Mouse (Mus musculus) kidney, postnatal 0 days (tissue): ENCODE data around the gene Rpa1. TPM values are rescaled to one million over a fixed set of nuclear protein-coding genes. Genes with fewer than 3 reads are reported as not detected.

ENCODE experiments used
- ATAC-seq: fragments of 200-750 bp; cut with Nextera tagmentation; replicated peaks from 2 replicates; pipeline ENCODE4 v1.8.0; 2017; ENCODE audit warnings: low read depth, moderate number of reproducible peaks, moderate TSS enrichment, moderate library complexity; ENCODE audit not compliant: low FRiP score
- DNase-seq: peaks from one replicate; pipeline ENCODE4 v3.0.0-alpha.2; 2016; ENCODE audit warnings: low spot score
- H3K27ac ChIP-seq: fragments of 300-500 bp; sonication (generic); 2 replicates; pipeline ENCODE4 v1.5.1; 2014; ENCODE audit warnings: mild to moderate bottlenecking
- H3K27me3 ChIP-seq: fragments of 300-500 bp; sonication (generic); 2 replicates; pipeline ENCODE4 v1.6.1; 2014; ENCODE audit warnings: low read length, mixed read lengths; ENCODE audit not compliant: insufficient read depth
- H3K36me3 ChIP-seq: fragments of 300-500 bp; sonication (generic); 2 replicates; pipeline ENCODE4 v1.6.1; 2014; ENCODE audit warnings: low read length, mixed read lengths; ENCODE audit not compliant: insufficient read depth
- H3K4me1 ChIP-seq: fragments of 300-500 bp; sonication (generic); replicated peaks from 2 replicates; pipeline ENCODE4 v1.6.1; 2014; ENCODE audit warnings: antibody characterized with exemption, low read length, mixed read lengths; ENCODE audit not compliant: insufficient read depth
- H3K4me2 ChIP-seq: fragments of 300-500 bp; sonication (generic); 2 replicates; pipeline ENCODE4 v1.6.1; 2014; ENCODE audit warnings: mild to moderate bottlenecking, low read length, moderate library complexity, mixed read lengths
- H3K4me3 ChIP-seq: fragments of 300-500 bp; sonication (generic); replicated peaks from 2 replicates; pipeline ENCODE4 v1.5.1; 2014; ENCODE audit warnings: low read depth, low read length
- H3K9ac ChIP-seq: fragments of 300-500 bp; sonication (generic); 2 replicates; pipeline ENCODE4 v1.6.1; 2014; ENCODE audit warnings: low read depth, low read length
- H3K9me3 ChIP-seq: fragments of 300-500 bp; sonication (generic); replicated peaks from 2 replicates; pipeline ENCODE4 v1.6.1; 2016; ENCODE audit warnings: low read length, inconsistent platforms, mixed read lengths
- CTCF ChIP-seq: IDR thresholded peaks from 2 replicates; pipeline ENCODE4 v1.5.1; 2016; ENCODE audit warnings: antibody characterized with exemption, low read depth, mild to moderate bottlenecking, moderate library complexity
- WGBS: fragments of 180-500 bp; shearing (Covaris S2); extraction: QIAGEN DNeasy Blood & Tissue Kit; methylation state at CpG from one replicate; pipeline ENCODE4 v1.1.7; 2014; 5-methylcytosine and 5-hydroxymethylcytosine counted together
- microRNA-seq: library from miRNA; unstranded; fragments of <30 nt; microRNA quantifications from one replicate; pipeline ENCODE4, GENCODE M21; 2016
- polyA plus RNA-seq: library from polyadenylated mRNA; unstranded; fragments of >200 nt; fragmentation: Nextera tagmentation; extraction: Ambion mirVana; gene quantifications from 2 replicates; pipeline ENCODE4 v1.2.1, GENCODE M21; 2015

Gene Rpa1
- polyA plus RNA-seq, 1 experiment from 2014 or later = 70.7 TPM

DNA sequence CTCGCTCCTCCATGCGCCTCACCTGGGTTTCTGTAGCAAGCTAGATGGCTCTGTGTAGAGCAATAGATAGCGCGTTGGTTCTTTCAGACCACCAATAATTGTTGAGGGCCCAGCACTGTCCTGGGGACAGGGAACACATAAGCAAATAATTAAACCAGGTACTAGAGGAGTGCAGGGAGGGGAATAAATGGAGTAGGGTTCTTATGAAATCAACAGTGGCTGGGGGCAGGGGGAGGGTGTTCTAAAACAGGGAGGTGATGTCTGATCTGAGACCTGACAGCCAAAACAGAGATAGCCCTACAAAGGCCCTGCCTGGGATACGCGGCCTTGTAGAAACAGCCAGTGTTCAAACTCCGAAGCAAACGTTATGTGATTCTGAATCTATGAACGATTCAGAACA lies 98.5 kb downstream of the Rpa1 start:
- 82% methylated on average over 9 of the region's 9 CpGs for WGBS
- Histone ChIP-seq H3K27ac (no peak overlapping the region), H3K4me3 (no peak overlapping the region), H3K9me3 (no peaks in the 10 kb centered on the region), H3K4me2 (no peak overlapping the region), H3K4me1 (no peaks in the 10 kb centered on the region), H3K9ac (no peak overlapping the region), H3K36me3 (no peaks in the 10 kb centered on the region), H3K27me3 (no peaks in the 10 kb centered on the region)
- no peak for TF ChIP-seq CTCF
- no peak for DNase-seq
- no peak for ATAC-seq

Small RNA genes lying within 50 kb of the gene (microRNA-seq; reads per million reads assigned to microRNA genes)
- gene Gm47300 = not detected

Other genes with a start within 250 kb of the Rpa1 start
- 18.5 and 26.9 TPM in 2 replicates for gene Hic1, start 178.8 kb downstream of the Rpa1 start, polyA plus RNA-seq
- gene Ovca2, start 169.5 kb downstream of the Rpa1 start, polyA plus RNA-seq = 26.6 and 28.3 TPM in 2 replicates
- 26.3 TPM in 2 replicates for gene Dph1, start 157.1 kb downstream of the Rpa1 start, polyA plus RNA-seq
- 4.2 and 4.6 TPM in 2 replicates for gene Rtn4rl1, start 154.5 kb downstream of the Rpa1 start, polyA plus RNA-seq
- gene Smyd4, start 109 bp upstream of the Rpa1 start, polyA plus RNA-seq = 9.0 and 9.8 TPM in 2 replicates
- gene Serpinf1, start 74.4 kb upstream of the Rpa1 start, polyA plus RNA-seq = 90.9 and 98.4 TPM in 2 replicates
- 45.2 and 57.0 TPM in 2 replicates for gene Serpinf2, start 91.3 kb upstream of the Rpa1 start, polyA plus RNA-seq
- 4.9 and 5.3 TPM in 2 replicates for gene Wdr81, start 106.4 kb upstream of the Rpa1 start, polyA plus RNA-seq
- 9.3 and 11.8 TPM in 2 replicates for gene Tlcd2, start 113.4 kb upstream of the Rpa1 start, polyA plus RNA-seq
- gene Prpf8, start 138.5 kb upstream of the Rpa1 start, polyA plus RNA-seq = 36.3 and 36.6 TPM in 2 replicates
- gene Rilp, start 161.8 kb upstream of the Rpa1 start, polyA plus RNA-seq = 4.2 and 4.5 TPM in 2 replicates
- 13.6 and 14.4 TPM in 2 replicates for gene Scarf1, start 165.2 kb upstream of the Rpa1 start, polyA plus RNA-seq
- gene Slc43a2, start 183.4 kb upstream of the Rpa1 start, polyA plus RNA-seq = 16.6 and 19.1 TPM in 2 replicates
- gene Pitpna, start 239.8 kb upstream of the Rpa1 start, polyA plus RNA-seq = 68.9 and 69.8 TPM in 2 replicates